Mouse (Mus musculus): ENCODE measurements around the gene Supt3. TPM values are rescaled to one million over a fixed set of nuclear protein-coding genes. Genes with fewer than 3 reads are reported as not detected.

The Supt3 gene
- polyA plus RNA-seq, 3 experiments from 2014 or later, result 15.4 to 27.4 (median 18.5) TPM

- no peak for ATAC-seq
These were observed 193.3 kb downstream of the Supt3 start for GRCm38 (mm10) chr17:44970255-44970654.

GRCm38 (mm10) chr17:44973489-44973888 lies 196.5 kb downstream of the Supt3 start:
- no peak for ATAC-seq

GRCm38 (mm10) chr17:44977690-44978089 lies 200.7 kb downstream of the Supt3 start:
- ATAC-seq, result no peak

- ATAC-seq, result no peak
These were observed 211.0 kb downstream of the Supt3 start for GRCm38 (mm10) chr17:44987964-44988363.

- ATAC-seq, result no peak
These were observed 226.4 kb downstream of the Supt3 start for GRCm38 (mm10) chr17:45003311-45003710.

GRCm38 (mm10) chr17:45004477-45005170 lies 227.7 kb downstream of the Supt3 start:
- no peak for ATAC-seq

- ATAC-seq, result no peak
These were observed 230.5 kb downstream of the Supt3 start for GRCm38 (mm10) chr17:45007461-45007860.

- ATAC-seq, result no peak
These were observed 231.7 kb downstream of the Supt3 start for GRCm38 (mm10) chr17:45008663-45009062.

GRCm38 (mm10) chr17:45010409-45010808 lies 233.5 kb downstream of the Supt3 start:
- no peak for ATAC-seq

GRCm38 (mm10) chr17:45016746-45017145 lies 239.8 kb downstream of the Supt3 start:
- ATAC-seq, result no peak

- ATAC-seq, result no peak
These were observed 243.4 kb downstream of the Supt3 start for GRCm38 (mm10) chr17:45020155-45020930.

GRCm38 (mm10) chr17:45028441-45028840 lies 251.5 kb downstream of the Supt3 start:
- no peak for ATAC-seq

- ATAC-seq, result no peak
These were observed 252.2 kb downstream of the Supt3 start for GRCm38 (mm10) chr17:45029106-45029505.

- no peak for ATAC-seq
These were observed 255.3 kb downstream of the Supt3 start for GRCm38 (mm10) chr17:45032209-45032608.

- no peak for ATAC-seq
These were observed 256.7 kb downstream of the Supt3 start for GRCm38 (mm10) chr17:45033617-45034016.

- no peak for ATAC-seq
These were observed 264.1 kb downstream of the Supt3 start for GRCm38 (mm10) chr17:45041084-45041483.

GRCm38 (mm10) chr17:45045804-45046203 lies 268.9 kb downstream of the Supt3 start:
- ATAC-seq, result no peak

GRCm38 (mm10) chr17:45046583-45046982 lies 269.6 kb downstream of the Supt3 start:
- ATAC-seq, result no peak

- no peak for ATAC-seq
These were observed 270.3 kb downstream of the Supt3 start for GRCm38 (mm10) chr17:45047236-45047635.

- no peak for ATAC-seq
These were observed 275.0 kb downstream of the Supt3 start for GRCm38 (mm10) chr17:45051971-45052370.

- no peak for ATAC-seq
These were observed 276.4 kb downstream of the Supt3 start for GRCm38 (mm10) chr17:45053371-45053770.

GRCm38 (mm10) chr17:45054526-45054925 lies 277.6 kb downstream of the Supt3 start:
- ATAC-seq, result no peak

GRCm38 (mm10) chr17:45056894-45057293 lies 279.9 kb downstream of the Supt3 start:
- no peak for ATAC-seq

GRCm38 (mm10) chr17:45057780-45058179 lies 280.8 kb downstream of the Supt3 start:
- ATAC-seq, result no peak

Data from inflammation-experienced regulatory T-cells, adult 6 months (primary cell).